Mouse (Mus musculus) erythroblast, embryonic 14.5 days (primary cell): ENCODE measurements at regions not wholly inside any gene's neighbourhood (a gene's known extent, or its start where the extent isn't known, plus 50 kb on each side); places are given as distances from the start of the nearest gene placed in this dataset.

ENCODE experiments used
- GATA1 ChIP-seq: IDR thresholded peaks from 2 replicates; pipeline ENCODE4 v1.6.1; 2012; ENCODE audit warnings: low read length, inconsistent platforms, mixed read lengths
- TAL1 ChIP-seq: IDR thresholded peaks from 3 replicates; pipeline ENCODE4 v1.6.1; 2012; ENCODE audit warnings: low read length, inconsistent platforms, mixed read lengths

DNA sequence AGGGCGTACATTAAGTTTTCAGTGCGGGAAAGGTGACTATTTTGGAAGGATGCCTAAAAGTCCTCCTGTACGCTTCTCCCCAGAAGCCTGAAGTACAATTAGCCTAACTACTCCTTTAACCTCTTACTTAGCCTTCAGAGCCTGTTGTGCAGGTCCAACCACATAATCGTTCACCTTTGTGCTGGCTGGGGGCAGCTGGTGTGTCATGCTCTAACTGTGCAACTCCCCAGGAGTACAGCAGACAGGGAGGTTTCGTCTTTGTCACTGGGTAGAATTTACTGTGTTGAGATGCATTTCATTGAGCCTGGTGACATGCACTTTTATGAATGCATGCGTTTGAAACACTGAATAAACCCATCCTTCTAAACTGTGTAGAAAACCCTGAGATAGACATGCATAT is 143.6 kb upstream of the Sash1 start:
- TF ChIP-seq GATA1 (no peak), TAL1 (no peak)
